Mouse (Mus musculus) limb, embryonic 10.5 days (tissue): Measurements from ENCODE around the gene Zfp518a. TPM values are rescaled to one million over a fixed set of nuclear protein-coding genes. Genes with fewer than 3 reads are reported as not detected.

Experiments used
- DNase-seq: peaks from one replicate; pipeline ENCODE4 v3.0.0-alpha.2; 2017; ENCODE audit warnings: low spot score
- H3K27ac ChIP-seq: fragments of 300-500 bp; sonication (generic); 2 replicates; pipeline ENCODE4 v1.5.1; 2016; ENCODE audit warnings: mild to moderate bottlenecking
- H3K27me3 ChIP-seq: fragments of 300-500 bp; sonication (generic); 2 replicates; pipeline ENCODE4 v1.6.1; 2016; ENCODE audit warnings: low read depth, mild to moderate bottlenecking; ENCODE audit not compliant: poor library complexity, severe bottlenecking
- H3K36me3 ChIP-seq: fragments of 300-500 bp; sonication (generic); 2 replicates; pipeline ENCODE4 v1.6.1; 2016; ENCODE audit warnings: mild to moderate bottlenecking, moderate library complexity
- H3K4me1 ChIP-seq: fragments of 300-500 bp; sonication (generic); 2 replicates; pipeline ENCODE4 v1.6.1; 2016
- H3K4me3 ChIP-seq: fragments of 300-500 bp; sonication (generic); 2 replicates; pipeline ENCODE4 v1.5.1; 2016; ENCODE audit warnings: mild to moderate bottlenecking, moderate library complexity
- H3K9me3 ChIP-seq: fragments of 300-500 bp; sonication (generic); replicated peaks from 2 replicates; pipeline ENCODE4 v1.6.1; 2016; ENCODE audit warnings: mild to moderate bottlenecking
- WGBS: fragments of 180-500 bp; shearing (Covaris S2); methylation state at CpG from one replicate; pipeline ENCODE4 v1.1.7; 2016; 5-methylcytosine and 5-hydroxymethylcytosine counted together
- polyA plus RNA-seq: library from polyadenylated mRNA; unstranded; fragments of >200 nt; fragmentation: Nextera tagmentation; extraction: Ambion mirVana; gene quantifications from 2 replicates; pipeline ENCODE4 v1.2.1, GENCODE M21; 2016

Gene Zfp518a
- polyA plus RNA-seq: 11.1 and 12.7 TPM in 2 replicates

DNA sequence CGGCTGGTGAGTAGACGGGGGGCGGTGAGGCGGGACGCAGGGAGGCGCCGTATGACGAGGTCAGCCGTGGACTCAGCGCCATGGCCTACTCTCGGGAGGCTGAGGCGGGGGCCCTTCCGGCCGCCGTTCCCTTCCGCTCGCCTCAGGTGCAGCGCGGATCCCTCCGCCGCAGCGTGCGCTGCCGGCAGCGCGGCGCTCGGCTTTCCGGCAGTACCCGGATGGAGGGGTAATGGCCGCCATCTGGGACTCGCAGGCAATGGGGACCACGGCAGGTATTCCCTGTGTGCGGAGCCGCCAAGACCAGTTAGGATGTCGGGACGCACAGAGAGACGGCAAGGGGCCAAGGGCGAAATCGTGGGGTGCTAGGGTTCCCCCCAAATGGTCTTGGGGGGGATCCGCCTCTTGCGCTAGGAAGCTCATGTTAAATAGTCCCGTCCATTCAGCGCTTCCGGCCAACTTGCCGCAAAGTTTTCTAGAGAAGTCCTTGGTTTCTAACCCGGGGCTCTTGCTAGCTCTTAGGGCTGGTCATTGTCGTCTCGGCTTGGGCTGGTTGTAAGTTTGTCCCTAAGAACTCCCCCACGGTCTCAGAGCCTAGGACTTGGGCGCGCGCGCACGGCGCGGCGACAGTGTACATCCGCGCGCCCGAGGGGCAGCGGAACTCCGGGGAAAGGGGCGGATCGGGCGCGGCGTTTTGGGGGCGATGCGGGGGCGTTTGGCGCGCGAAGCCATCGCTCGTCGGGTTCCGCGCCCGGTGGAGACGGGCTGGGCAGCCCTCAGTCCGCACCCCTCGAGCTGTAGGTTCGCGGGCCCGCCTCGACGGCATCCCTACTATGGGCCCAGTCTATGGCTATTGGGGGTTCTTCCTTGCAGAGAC is at the start of gene Zfp518a:
Gene Zfp518a, plus strand, starts transcription at position 187 of the 874 bp plus-strand sequence.
- Histone ChIP-seq H3K4me1 (0 out of 2 replicates have a peak, but pooled peaks cover 6% of the 10 kb centered on the region), H3K9me3 (no peaks in the 10 kb centered on the region), H3K4me3 (peak within 1 kb of the TSS; percentile 80), H3K27ac (peak within 1 kb of the TSS; percentile 96), H3K36me3 (peaks cover 11% of the 10 kb centered on the region; the same call in 1 of the 2 replicates), H3K27me3 (peaks cover 27% of the 10 kb centered on the region)
- peak; percentile 95 for DNase-seq
- WGBS: under 1% methylated on average over 89 of the region's 89 CpGs

DNA sequence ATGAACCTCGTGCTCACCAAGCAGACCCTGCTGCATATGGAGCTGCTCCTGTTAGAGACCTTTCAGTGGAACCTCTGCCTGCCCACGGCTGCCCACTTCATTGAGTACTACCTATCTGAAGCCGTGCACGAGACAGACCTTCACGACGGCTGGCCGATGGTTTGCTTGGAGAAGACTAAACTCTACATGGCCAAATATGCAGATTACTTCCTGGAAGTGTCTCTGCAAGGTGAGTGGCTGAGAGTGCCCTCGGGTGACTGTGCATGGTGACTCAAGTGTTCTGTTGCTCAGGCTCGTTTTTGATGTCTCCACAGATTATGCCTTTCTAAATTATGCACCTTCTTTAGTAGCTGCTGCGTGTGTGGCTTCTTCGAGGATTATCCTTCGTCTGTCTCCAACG is 49.8 kb upstream of the Zfp518a start:
- no peak overlapping the region for H3K4me3 ChIP-seq
- H3K36me3 ChIP-seq: peaks cover 97% of the 10 kb centered on the region
- no peak for DNase-seq
- H3K9me3 ChIP-seq: no peaks in the 10 kb centered on the region
- H3K27me3 ChIP-seq: no peaks in the 10 kb centered on the region
- 96% methylated on average over 13 of the region's 13 CpGs for WGBS
- H3K4me1 ChIP-seq: no peaks in the 10 kb centered on the region
- no peak overlapping the region for H3K27ac ChIP-seq

DNA sequence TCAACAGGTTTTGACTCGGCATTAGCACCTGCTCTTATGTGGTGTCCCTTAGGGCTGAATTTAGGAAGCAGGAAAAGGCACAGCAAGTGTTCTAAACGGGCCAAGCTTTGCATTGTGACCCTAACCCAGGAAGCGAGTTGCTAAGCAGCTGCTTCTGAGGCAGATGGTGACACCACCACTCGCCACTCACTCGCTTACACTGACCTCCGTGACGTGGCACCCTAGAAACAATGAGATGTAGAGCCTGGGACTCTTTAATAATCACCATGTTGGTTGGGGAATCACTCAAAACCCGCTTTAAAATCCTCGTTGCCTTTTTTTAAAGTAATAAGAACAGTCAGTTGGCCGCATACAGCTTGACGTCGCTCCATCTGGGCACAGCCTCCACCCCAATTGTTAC is 45.1 kb upstream of the Zfp518a start:
- no peak for DNase-seq
- H3K4me1 ChIP-seq: no peaks in the 10 kb centered on the region
- no peak overlapping the region for H3K4me3 ChIP-seq
- WGBS: 90% methylated on average over 12 of the region's 12 CpGs
- H3K27me3 ChIP-seq: no peaks in the 10 kb centered on the region
- peaks cover 68% of the 10 kb centered on the region for H3K36me3 ChIP-seq
- H3K27ac ChIP-seq: no peak overlapping the region
- no peaks in the 10 kb centered on the region for H3K9me3 ChIP-seq

DNA sequence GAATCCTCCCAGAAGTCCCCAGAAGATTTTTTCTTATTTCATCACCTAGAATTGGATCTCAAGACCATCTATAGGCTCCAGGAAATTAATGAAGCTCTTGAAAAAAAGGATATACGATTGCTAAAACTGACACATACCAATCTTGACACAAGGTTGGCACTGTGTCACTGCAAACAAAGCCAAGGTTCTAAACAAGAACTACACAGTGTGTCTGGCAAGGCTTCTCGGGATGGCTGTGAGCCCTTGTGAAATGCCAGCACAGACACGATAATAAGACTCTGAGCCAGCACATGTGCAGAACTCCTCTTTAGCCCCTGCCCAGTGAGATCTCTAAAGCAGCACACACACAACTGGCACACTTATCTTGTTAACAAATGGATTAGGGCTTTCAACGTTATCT is 35.0 kb upstream of the Zfp518a start:
- WGBS: 82% methylated on average over 4 of the region's 4 CpGs
- no peaks in the 10 kb centered on the region for H3K36me3 ChIP-seq
- H3K27ac ChIP-seq: no peak overlapping the region
- no peaks in the 10 kb centered on the region for H3K27me3 ChIP-seq
- H3K4me3 ChIP-seq: no peak overlapping the region
- no peaks in the 10 kb centered on the region for H3K4me1 ChIP-seq
- DNase-seq: no peak
- no peaks in the 10 kb centered on the region for H3K9me3 ChIP-seq

DNA sequence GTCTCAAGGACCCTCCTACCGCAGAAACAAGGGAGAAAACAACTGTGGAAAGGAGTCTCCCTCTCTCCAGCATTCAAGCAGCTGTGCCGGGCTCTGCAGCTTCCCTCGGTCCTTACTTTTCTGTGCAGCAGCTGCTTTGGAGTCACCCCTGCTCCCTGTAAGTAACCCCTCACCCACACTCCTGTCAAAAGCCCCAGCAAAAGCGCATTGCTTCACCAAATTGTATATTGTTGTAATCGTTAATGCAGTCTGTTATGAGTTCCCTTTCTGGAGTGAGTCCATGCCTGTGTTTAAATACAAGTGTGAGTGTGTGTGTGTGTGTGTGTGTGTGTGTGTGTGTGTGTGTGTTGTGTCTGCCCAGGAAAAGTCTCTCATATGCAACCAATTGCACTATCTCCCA is 26.2 kb upstream of the Zfp518a start:
- WGBS: 35% methylated on average over 5 of the region's 5 CpGs
- no peak overlapping the region for H3K4me3 ChIP-seq
- H3K9me3 ChIP-seq: no peaks in the 10 kb centered on the region
- no peak for DNase-seq
- no peaks in the 10 kb centered on the region for H3K36me3 ChIP-seq
- H3K4me1 ChIP-seq: peaks cover 5% of the 10 kb centered on the region; the same call in 1 of the 2 replicates
- no peak overlapping the region for H3K27ac ChIP-seq
- peaks cover 32% of the 10 kb centered on the region for H3K27me3 ChIP-seq

DNA sequence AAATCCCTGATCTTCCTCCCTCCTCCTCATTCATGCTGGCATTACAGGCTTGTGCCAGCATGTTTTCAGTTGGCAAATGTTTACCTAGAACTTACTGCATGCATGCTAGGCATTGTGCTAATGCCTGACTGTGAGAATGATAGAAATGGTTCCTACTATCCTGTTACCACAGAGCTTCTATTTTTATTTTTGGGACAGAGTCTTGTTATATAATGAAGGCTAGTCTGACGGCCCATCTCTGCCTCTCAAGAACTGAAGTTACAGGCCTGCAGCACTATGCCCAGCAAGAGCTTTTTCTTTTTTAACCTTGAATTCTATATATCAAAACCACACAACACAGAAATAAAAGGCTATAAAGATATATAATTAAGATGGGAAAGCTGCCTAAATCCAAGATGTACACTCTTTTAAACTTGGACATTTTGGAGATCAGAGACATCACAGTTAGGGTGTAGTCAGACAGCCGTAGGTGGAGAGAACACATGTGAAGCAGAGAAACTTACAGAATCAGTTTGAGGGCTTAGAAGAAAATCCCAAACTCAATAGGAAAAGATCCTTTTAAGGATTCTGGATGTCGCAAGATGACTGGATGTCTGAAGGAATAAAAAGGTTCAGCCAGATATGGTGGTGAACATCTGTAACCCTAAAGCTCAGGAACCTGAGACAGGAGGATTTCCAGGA is 24.9 kb upstream of the Zfp518a start:
- Histone ChIP-seq H3K27me3 (peaks cover 37% of the 10 kb centered on the region), H3K36me3 (no peaks in the 10 kb centered on the region), H3K27ac (no peak overlapping the region), H3K4me1 (peaks cover 8% of the 10 kb centered on the region; the same call in 1 of the 2 replicates), H3K9me3 (no peaks in the 10 kb centered on the region), H3K4me3 (no peak overlapping the region)
- WGBS: 92% methylated on average over 3 of the region's 3 CpGs
- no peak for DNase-seq

DNA sequence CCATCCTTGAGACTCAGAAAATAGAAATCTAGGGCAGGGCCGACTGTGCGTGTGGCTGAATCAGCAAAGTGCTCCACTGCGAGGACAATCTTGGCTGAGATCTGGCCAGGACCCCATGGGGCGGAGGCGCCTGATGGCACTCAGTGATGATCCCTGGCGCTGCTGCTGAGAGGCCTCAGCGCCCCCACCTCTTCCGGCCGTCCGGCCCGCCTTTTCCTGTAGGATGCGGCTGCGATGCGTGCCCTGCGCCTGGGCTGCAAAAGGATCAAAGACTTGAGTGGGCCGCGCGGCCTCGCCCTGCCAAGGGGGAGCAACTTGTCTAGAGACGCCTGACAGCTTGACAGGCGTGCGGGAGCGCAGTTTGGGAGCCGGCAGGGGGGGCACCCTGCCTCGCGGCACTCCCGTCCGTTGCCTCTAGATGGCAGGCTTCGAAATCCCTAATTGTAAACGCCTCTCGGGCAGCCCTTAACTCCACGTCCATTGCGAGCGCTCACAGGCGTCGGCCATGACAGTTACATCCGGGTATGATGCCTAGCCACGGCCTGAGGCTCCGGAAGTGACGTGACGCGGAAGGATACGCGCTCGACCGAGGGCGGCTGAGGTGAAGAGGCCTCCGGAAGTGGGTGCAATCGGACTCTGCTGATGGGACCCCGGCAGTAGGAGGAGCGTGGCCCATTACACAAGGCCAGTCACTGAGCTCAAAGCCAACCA is 21.4 kb upstream of the Zfp518a start:
- Histone ChIP-seq H3K4me3 (peak overlapping the region; percentile 59), H3K4me1 (peaks cover 8% of the 10 kb centered on the region; the same call in 1 of the 2 replicates), H3K9me3 (no peaks in the 10 kb centered on the region), H3K36me3 (no peaks in the 10 kb centered on the region), H3K27me3 (peaks cover 55% of the 10 kb centered on the region), H3K27ac (peak overlapping the region; percentile 90)
- WGBS: 2% methylated on average over 51 of the region's 51 CpGs
- peak; percentile 98 for DNase-seq

DNA sequence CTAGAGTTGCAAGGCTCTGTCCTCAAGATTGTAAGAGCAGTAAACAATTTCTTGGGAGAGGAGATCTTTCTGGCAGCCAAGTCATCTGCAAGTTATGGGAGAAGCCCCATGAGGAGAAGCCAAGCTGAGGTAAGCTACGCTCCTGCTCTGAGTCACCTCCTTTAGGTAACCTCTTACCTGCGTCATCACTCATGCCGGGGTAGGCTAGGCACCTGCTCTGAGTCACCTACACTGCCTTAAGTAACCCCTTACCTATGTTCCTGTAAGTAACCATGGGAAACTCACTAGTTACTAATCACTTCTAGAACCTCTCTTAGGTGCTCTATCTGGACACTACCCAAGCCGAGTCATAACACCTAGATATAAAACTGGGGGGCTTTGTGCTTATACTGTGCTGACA is 12.8 kb upstream of the Zfp518a start:
- Histone ChIP-seq H3K27ac (no peak overlapping the region), H3K27me3 (peaks cover 58% of the 10 kb centered on the region), H3K4me3 (no peak overlapping the region), H3K4me1 (no peaks in the 10 kb centered on the region), H3K36me3 (no peaks in the 10 kb centered on the region), H3K9me3 (no peaks in the 10 kb centered on the region)
- DNase-seq: no peak
- WGBS: 87% methylated on average over 4 of the region's 4 CpGs

DNA sequence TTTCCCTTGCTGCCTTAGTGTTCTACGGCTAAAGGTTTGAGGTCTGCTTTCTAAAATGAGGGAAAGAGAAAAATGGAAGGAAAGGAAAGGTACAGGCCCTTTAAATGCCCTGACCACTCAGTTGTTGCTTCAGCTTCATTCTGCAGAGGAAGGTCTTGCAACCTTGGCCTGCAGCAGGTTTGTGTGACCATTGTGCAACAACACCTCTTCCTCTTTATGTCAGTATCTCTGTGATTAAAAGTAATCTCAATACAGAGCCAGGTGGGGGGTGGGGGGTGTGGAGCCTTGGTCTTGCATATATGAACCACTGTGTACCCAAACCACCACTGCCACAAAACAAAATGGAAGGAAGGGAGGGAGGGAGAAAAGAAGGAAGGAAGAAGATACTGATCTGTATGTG is 5.6 kb upstream of the Zfp518a start:
- Histone ChIP-seq H3K4me3 (no peak overlapping the region), H3K27ac (no peak overlapping the region), H3K9me3 (no peaks in the 10 kb centered on the region), H3K27me3 (peaks cover 61% of the 10 kb centered on the region), H3K4me1 (no peaks in the 10 kb centered on the region), H3K36me3 (no peaks in the 10 kb centered on the region)
- WGBS: 85% methylated on average over 1 of the region's 1 CpGs
- DNase-seq: no peak

DNA sequence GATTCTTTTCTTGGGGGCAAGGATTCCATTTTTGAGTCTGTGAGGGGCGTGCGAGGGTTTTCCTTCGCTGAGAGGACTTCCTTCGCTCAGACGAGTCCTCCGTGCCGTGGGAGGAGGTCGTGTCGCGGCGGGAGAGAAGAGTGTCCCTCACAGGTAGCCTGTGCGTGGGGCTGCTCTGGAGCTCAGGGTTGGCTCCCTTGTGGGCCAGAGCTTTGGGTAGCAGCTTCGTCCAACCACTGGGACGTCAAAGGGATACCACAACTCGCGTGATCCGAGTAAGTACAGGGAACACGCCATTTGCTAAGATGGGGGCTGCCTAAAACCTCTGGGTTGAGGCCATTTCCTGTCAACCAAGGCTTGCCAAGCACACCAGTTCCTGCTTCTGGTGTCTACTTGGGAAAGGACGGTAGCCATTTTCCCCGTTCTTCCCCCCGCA is 416 bp upstream of the Zfp518a start:
- Histone ChIP-seq H3K4me3 (peak overlapping the region; percentile 80), H3K4me1 (0 out of 2 replicates have a peak, but pooled peaks cover 6% of the 10 kb centered on the region), H3K9me3 (no peaks in the 10 kb centered on the region), H3K36me3 (peaks cover 11% of the 10 kb centered on the region; the same call in 1 of the 2 replicates), H3K27ac (peak overlapping the region; percentile 96), H3K27me3 (peaks cover 34% of the 10 kb centered on the region)
- WGBS: 46% methylated on average over 21 of the region's 21 CpGs
- no peak for DNase-seq

DNA sequence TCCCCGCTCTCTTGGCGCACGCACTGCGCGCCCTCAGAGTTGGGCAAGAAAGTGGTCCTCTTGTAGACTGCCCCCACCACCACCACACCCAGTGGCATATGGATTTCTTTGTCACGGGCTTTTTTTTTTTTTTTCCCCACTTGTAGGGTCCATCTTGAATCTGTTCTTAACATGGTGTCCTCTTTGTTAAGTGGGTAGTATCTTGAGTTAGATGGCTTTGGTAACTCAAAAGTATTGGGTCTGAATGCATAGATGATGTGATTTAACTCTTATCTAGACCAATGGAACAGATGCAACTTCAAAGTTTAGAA is 843 bp downstream of the Zfp518a start:
- Histone ChIP-seq H3K4me1 (0 out of 2 replicates have a peak, but pooled peaks cover 6% of the 10 kb centered on the region), H3K27ac (peak overlapping the region; percentile 96), H3K4me3 (peak overlapping the region; percentile 80), H3K27me3 (peaks cover 23% of the 10 kb centered on the region), H3K36me3 (peaks cover 11% of the 10 kb centered on the region; the same call in 1 of the 2 replicates), H3K9me3 (no peaks in the 10 kb centered on the region)
- 1% methylated on average over 6 of the region's 6 CpGs for WGBS
- DNase-seq: no peak

DNA sequence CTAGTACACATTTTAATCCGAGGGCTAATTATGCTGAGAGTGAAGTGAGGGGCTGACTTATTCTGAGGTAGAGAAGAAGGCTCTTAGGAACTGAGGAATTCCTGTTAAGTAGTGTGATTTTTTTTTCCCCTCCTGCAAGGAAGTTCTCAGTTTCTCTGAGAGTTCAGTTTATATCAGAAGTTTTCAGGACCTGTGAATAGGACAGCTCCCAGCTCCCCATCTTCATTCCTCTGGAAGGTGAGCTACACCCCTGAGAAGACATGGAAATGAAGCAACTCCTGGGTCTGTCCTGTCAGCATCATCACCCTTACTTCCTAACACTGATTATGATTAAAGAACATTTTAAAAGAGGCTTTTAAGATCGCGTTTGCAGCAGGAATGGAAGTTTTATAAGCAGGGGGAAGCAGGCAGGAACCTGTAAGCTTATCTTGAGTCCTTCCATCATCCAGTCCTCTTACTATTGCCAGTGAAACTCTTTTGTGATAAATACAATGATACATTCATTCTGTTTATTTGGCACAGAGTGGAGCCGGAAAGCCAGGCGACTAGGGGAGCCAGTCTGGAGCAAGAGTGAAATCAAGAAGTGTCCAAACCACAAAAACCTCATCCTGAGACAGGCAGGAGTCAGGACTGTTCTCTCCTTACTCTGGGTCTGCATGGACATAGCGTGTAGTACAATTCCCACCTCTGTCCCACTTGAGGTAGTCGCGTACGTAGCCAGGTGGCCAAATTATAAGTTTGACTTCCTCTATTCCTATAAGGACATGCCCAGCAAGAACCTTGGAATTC is 37.3 kb downstream of the Zfp518a start:
- no peak for DNase-seq
- Histone ChIP-seq H3K27ac (no peak overlapping the region), H3K36me3 (no peaks in the 10 kb centered on the region), H3K4me3 (no peak overlapping the region), H3K9me3 (no peaks in the 10 kb centered on the region), H3K4me1 (peaks cover 5% of the 10 kb centered on the region; the same call in 1 of the 2 replicates), H3K27me3 (no peaks in the 10 kb centered on the region)
- WGBS: 75% methylated on average over 9 of the region's 9 CpGs
